ENCODE assay signal across 8 mouse cellular contexts in genomic region chr15:99701999-99702900, GRCm38 (mm10). TPM values are rescaled to one million over a fixed set of nuclear protein-coding genes. Genes with fewer than 3 reads are reported as not detected.
DNase-seq lines count a peak whose midpoint lies in the region; ATAC-seq lines count a peak whose summit lies in the region.

TSS of gene Smarcd1 (plus strand) at chr15:99702129.

- intact Hi-C loops in gastrocnemius, postnatal 14 days (cut with DNase I; ENCODE audit: low total_unique reads): no loop called here
- intact Hi-C loops in left cerebral cortex, postnatal 10 days (cut with DNase I): no loop called here

- DNase-seq in adipocyte (ENCODE audit: low spot score): peak; percentile 95
- peak; percentile 97 for DNase-seq in embryo, embryonic 10 days (ENCODE audit: low spot score)
- peak; percentile 94 for DNase-seq in gastrocnemius, postnatal 14 days
- DNase-seq in left cerebral cortex, postnatal 10 days (ENCODE audit: extremely low spot score in 1 of 2, low spot score in 2 of 2): peak; percentile 95 to 96
- DNase-seq in right cerebral cortex, postnatal 25 days: peak; percentile 96
- DNase-seq in urinary bladder, postnatal 4 days (ENCODE audit: low spot score in 2 of 2): peak; percentile 89 to 92

- peak; percentile 85 for ATAC-seq in inflammation-experienced regulatory T-cells, adult 6 months
- ATAC-seq in megakaryocyte-erythroid progenitor cell, adult 5-6 weeks (replicated peaks; ENCODE audit: low FRiP score, low TSS enrichment, poor library complexity, severe bottlenecking): peak; percentile 77

RNA-seq across cellular contexts. Expression of gene Smarcd1, which starts in this region (rescaled TPM):
- 10 to 100 TPM in 1 of 2 experiments, 1 to 10 TPM in 1; 9.4 to 11.5 TPM for total RNA-seq in gastrocnemius, postnatal 14 days (2021)
- polyA plus RNA-seq in inflammation-experienced regulatory T-cells, adult 6 months (2017; shearing (Covaris generic)): 10 to 100 TPM in 2 of 3 experiments, 1 to 10 TPM in 1; 8.4 to 15.5 (median 10.5) TPM
- total RNA-seq in left cerebral cortex, postnatal 10 days (2021): 100 to 1,000 TPM; 126 to 129 TPM
- 29.2 and 37.5 TPM in 2 replicates for total RNA-seq in megakaryocyte-erythroid progenitor cell, adult 5-6 weeks (2014; fragmentation: Nextera tagmentation)
- total RNA-seq in megakaryocyte-erythroid progenitor cell, adult 5-6 weeks (2017): 10.5 and 28.6 TPM in 2 replicates

Comparison
In these comparisons a context has a peak if more than half of its experiments do, and no peak if none do; other contexts are left out.
1. Peak in every context shown above with its lines: DNase-seq and ATAC-seq.